ENCODE assay signal across 9 mouse cellular contexts in the genomic region with DNA sequence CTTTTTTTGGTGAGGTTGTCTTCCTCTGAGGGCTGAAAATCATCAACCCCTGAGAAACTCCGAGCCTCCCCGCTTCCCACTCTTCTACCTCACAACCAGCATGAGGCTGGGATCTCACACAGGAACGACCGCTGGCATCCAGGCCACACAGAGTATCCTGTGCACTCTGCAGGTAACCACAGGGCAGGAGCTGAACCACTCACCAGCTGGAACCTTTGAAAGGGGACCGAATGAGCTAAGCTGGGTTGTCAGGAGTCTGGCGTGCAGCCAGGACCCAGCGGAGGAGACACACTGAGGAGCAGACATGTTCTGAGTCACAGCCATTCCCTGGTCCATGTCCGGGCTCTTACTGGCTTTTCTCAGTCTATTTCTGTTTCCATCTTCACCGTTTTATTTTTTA. TPM values are rescaled to one million over a fixed set of nuclear protein-coding genes. Genes with fewer than 3 reads are reported as not detected.
DNase-seq lines count a peak whose midpoint lies in the region; ATAC-seq and TF ChIP-seq lines count a peak whose summit lies in the region.
"Had no signal": no experiment of that assay in that cellular context is flagged by ENCODE, and none has a peak within 500 bp of the region (broad histone marks: within the 10 kb centered on the region; RNA-seq: fewer than 3 reads in every experiment).

No protein-coding gene starts in this region.

- no peak overlapping the region for H3K27ac ChIP-seq in kidney, adult 2 months (ENCODE audit: insufficient read depth, low read depth, low read length)
- no peak overlapping the region for H3K27ac ChIP-seq in hindbrain, embryonic 14.5 days
- H3K27ac ChIP-seq in stomach, embryonic 14.5 days (ENCODE audit: low read length): peak overlapping the region; percentile 59; the same call in 1 of the 2 replicates

- DNase-seq in kidney, postnatal 10 days: peak; percentile 74
- DNase-seq in kidney, adult 2 months: no peak
- DNase-seq in adrenal gland, adult 2 months: peak; percentile 74
- DNase-seq in cerebellum, postnatal 10 days: peak; percentile 91 to 94
- DNase-seq in hindbrain, embryonic 14.5 days (ENCODE audit: low spot score): peak; percentile 46
- DNase-seq in urinary bladder, postnatal 10 days (ENCODE audit: low spot score): no peak

- H3K4me3 ChIP-seq in kidney, adult 2 months (ENCODE audit: insufficient read depth, low read depth, low read length): no peak overlapping the region
- no peak overlapping the region for H3K4me3 ChIP-seq in hindbrain, embryonic 14.5 days (replicated peaks; ENCODE audit: low read length)
- no peak overlapping the region for H3K4me3 ChIP-seq in stomach, embryonic 14.5 days (ENCODE audit: low read depth, low read length)
- H3K4me3 ChIP-seq: erythroblast, embryonic 14.5 days had no signal

- H3K9ac ChIP-seq in hindbrain, embryonic 14.5 days: 0 out of 2 replicates have a peak overlapping the region, but pooled peaks have one; percentile 20
- no peak overlapping the region for H3K9ac ChIP-seq in stomach, embryonic 14.5 days (replicated peaks; ENCODE audit: low read depth, low read length)

- no peak for TF ChIP-seq CTCF in kidney, adult 2 months (conservative IDR thresholded peaks at IDR 0.05; ENCODE audit: insufficient read depth, insufficient read length, low read depth, low read length)

- no peak overlapping the region for H3K4me2 ChIP-seq in hindbrain, embryonic 14.5 days (replicated peaks)
- H3K4me2 ChIP-seq in stomach, embryonic 14.5 days (replicated peaks; ENCODE audit: low read depth, low read length): no peak overlapping the region

- no peaks in the 10 kb centered on the region for H3K4me1 ChIP-seq in kidney, adult 2 months (ENCODE audit: control insufficient read depth, insufficient read depth, low read length)
- H3K4me1 ChIP-seq in hindbrain, embryonic 14.5 days (replicated peaks; ENCODE audit: control insufficient read depth, insufficient read depth, low read length): peaks cover 12% of the 10 kb centered on the region
- peaks cover 26% of the 10 kb centered on the region for H3K4me1 ChIP-seq in stomach, embryonic 14.5 days (ENCODE audit: control insufficient read depth, insufficient read depth, low read length)

- no peaks in the 10 kb centered on the region for H3K9me3 ChIP-seq in hindbrain, embryonic 14.5 days (ENCODE audit: control insufficient read depth, low read length)
- no peaks in the 10 kb centered on the region for H3K9me3 ChIP-seq in stomach, embryonic 14.5 days (ENCODE audit: control insufficient read depth, low read depth, low read length)

- ATAC-seq in hindbrain, embryonic 14.5 days (ENCODE audit: low FRiP score): no peak; the same call in 1 of the 2 replicates
- ATAC-seq in stomach, embryonic 14.5 days (ENCODE audit: insufficient number of reproducible peaks, insufficient read depth, low FRiP score, low read depth): peak; percentile 48; the same call in 1 of the 2 replicates
- no peak for ATAC-seq in activated CD4-positive, CD25-positive, alpha-beta regulatory T cell, adult 4 months

- TF ChIP-seq POLR2A in kidney, adult 2 months (IDR thresholded peaks at IDR 0.05; ENCODE audit: low read depth, low read length): no peak

- no peaks in the 10 kb centered on the region for H3K36me3 ChIP-seq in kidney, adult 2 months (ENCODE audit: control insufficient read depth, insufficient read depth, low read length)
- H3K36me3 ChIP-seq in hindbrain, embryonic 14.5 days (replicated peaks; ENCODE audit: control insufficient read depth, insufficient read depth): no peaks in the 10 kb centered on the region
- no peaks in the 10 kb centered on the region for H3K36me3 ChIP-seq in stomach, embryonic 14.5 days (ENCODE audit: control insufficient read depth, insufficient read depth, low read length)

- WGBS in kidney, adult 2 months: 59% methylated on average over 9 of the region's 9 CpGs
- WGBS in hindbrain, embryonic 14.5 days: 54% methylated on average over 9 of the region's 9 CpGs
- WGBS in stomach, embryonic 14.5 days: 29% methylated on average over 9 of the region's 9 CpGs

- no peaks in the 10 kb centered on the region for H3K27me3 ChIP-seq in kidney, adult 2 months (replicated peaks; ENCODE audit: control insufficient read depth, insufficient read depth, low read length)
- H3K27me3 ChIP-seq in hindbrain, embryonic 14.5 days (ENCODE audit: control insufficient read depth, insufficient read depth, low read length): no peaks in the 10 kb centered on the region
- no peaks in the 10 kb centered on the region for H3K27me3 ChIP-seq in stomach, embryonic 14.5 days (ENCODE audit: control insufficient read depth, insufficient read depth, low read length)

RNA-seq across cellular contexts. Expression of a gene that starts 38.9 kb away (rescaled TPM):
- polyA plus RNA-seq in kidney, adult 2 months (2012; rRNA removed): 0.31 and 1.2 TPM in 2 replicates
- total RNA-seq in adrenal gland, adult 2 months (2021): 1,000 to 10,000 TPM; 1,470 to 2,168 TPM
- polyA plus RNA-seq in adrenal gland, adult 2 months (2012; rRNA removed): 4,298 and 5,253 TPM in 2 replicates
- 109 and 123 TPM in 2 replicates for polyA plus RNA-seq in hindbrain, embryonic 14.5 days (2014; fragmentation: Nextera tagmentation; extraction: Ambion mirVana)
- 5.2 and 5.8 TPM in 2 replicates for polyA plus RNA-seq in stomach, embryonic 14.5 days (2014; fragmentation: Nextera tagmentation; extraction: Ambion mirVana)
- not detected for polyA plus RNA-seq in activated CD4-positive, CD25-positive, alpha-beta regulatory T cell, adult 4 months (2017; shearing (Covaris generic))

Comparison
In these comparisons a context has a peak if more than half of its experiments do, and no peak if none do; other contexts are left out.
1. DNase-seq: peak in kidney, postnatal 10 days (single experiment), adrenal gland, adult 2 months (single experiment), cerebellum, postnatal 10 days (2 of 2) and hindbrain, embryonic 14.5 days (single experiment); none in kidney, adult 2 months (single experiment) and urinary bladder, postnatal 10 days (single experiment).
2. RNA of a gene that starts 38.9 kb away (polyA plus RNA-seq): 4,298 to 5,253 TPM in adrenal gland, adult 2 months; 109 to 123 TPM in hindbrain, embryonic 14.5 days, 5.2 to 5.8 TPM in stomach, embryonic 14.5 days, 0.31 to 1.2 TPM in kidney, adult 2 months and not detected in activated CD4-positive, CD25-positive, alpha-beta regulatory T cell, adult 4 months; every median in the first group is over 10 times any median in the second.